Mouse (Mus musculus) intestine, embryonic 15.5 days (tissue): ENCODE results near the gene Hlx. TPM values are rescaled to one million over a fixed set of nuclear protein-coding genes. Genes with fewer than 3 reads are reported as not detected.

Experiments
- ATAC-seq: fragments of 200-750 bp; cut with Nextera tagmentation; 2 replicates; pipeline ENCODE4 v1.8.0; 2017; ENCODE audit warnings: moderate TSS enrichment, moderate library complexity
- H3K27ac ChIP-seq: fragments of 300-500 bp; sonication (generic); 2 replicates; pipeline ENCODE4 v1.5.1; 2015; ENCODE audit warnings: mild to moderate bottlenecking, inconsistent platforms
- H3K27me3 ChIP-seq: fragments of 300-500 bp; sonication (generic); replicated peaks from 2 replicates; pipeline ENCODE4 v1.6.1; 2015; ENCODE audit warnings: inconsistent platforms
- H3K36me3 ChIP-seq: fragments of 300-500 bp; sonication (generic); 2 replicates; pipeline ENCODE4 v1.6.1; 2015; ENCODE audit warnings: inconsistent platforms
- H3K4me1 ChIP-seq: fragments of 300-500 bp; sonication (generic); replicated peaks from 2 replicates; pipeline ENCODE4 v1.6.1; 2015; ENCODE audit warnings: inconsistent platforms
- H3K4me2 ChIP-seq: fragments of 300-500 bp; sonication (generic); replicated peaks from 2 replicates; pipeline ENCODE4 v1.6.1; 2015; ENCODE audit warnings: mild to moderate bottlenecking, inconsistent platforms
- H3K4me3 ChIP-seq: fragments of 300-500 bp; sonication (generic); replicated peaks from 2 replicates; pipeline ENCODE4 v1.5.1; 2015; ENCODE audit warnings: inconsistent platforms
- H3K9ac ChIP-seq: fragments of 300-500 bp; sonication (generic); 2 replicates; pipeline ENCODE4 v1.6.1; 2015; ENCODE audit warnings: inconsistent platforms
- H3K9me3 ChIP-seq: fragments of 300-500 bp; sonication (generic); 2 replicates; pipeline ENCODE4 v1.6.1; 2016; ENCODE audit warnings: inconsistent platforms
- WGBS: fragments of 180-500 bp; shearing (Covaris S2); methylation state at CpG from one replicate; pipeline ENCODE4 v1.1.7; 2015; 5-methylcytosine and 5-hydroxymethylcytosine counted together
- polyA plus RNA-seq: library from polyadenylated mRNA; unstranded; fragments of >200 nt; fragmentation: Nextera tagmentation; extraction: Ambion mirVana; gene quantifications from 2 replicates; pipeline ENCODE4 v1.2.1, GENCODE M21; 2015

Gene Hlx
- polyA plus RNA-seq, 1 experiment from 2014 or later, result 52.3 TPM

DNA sequence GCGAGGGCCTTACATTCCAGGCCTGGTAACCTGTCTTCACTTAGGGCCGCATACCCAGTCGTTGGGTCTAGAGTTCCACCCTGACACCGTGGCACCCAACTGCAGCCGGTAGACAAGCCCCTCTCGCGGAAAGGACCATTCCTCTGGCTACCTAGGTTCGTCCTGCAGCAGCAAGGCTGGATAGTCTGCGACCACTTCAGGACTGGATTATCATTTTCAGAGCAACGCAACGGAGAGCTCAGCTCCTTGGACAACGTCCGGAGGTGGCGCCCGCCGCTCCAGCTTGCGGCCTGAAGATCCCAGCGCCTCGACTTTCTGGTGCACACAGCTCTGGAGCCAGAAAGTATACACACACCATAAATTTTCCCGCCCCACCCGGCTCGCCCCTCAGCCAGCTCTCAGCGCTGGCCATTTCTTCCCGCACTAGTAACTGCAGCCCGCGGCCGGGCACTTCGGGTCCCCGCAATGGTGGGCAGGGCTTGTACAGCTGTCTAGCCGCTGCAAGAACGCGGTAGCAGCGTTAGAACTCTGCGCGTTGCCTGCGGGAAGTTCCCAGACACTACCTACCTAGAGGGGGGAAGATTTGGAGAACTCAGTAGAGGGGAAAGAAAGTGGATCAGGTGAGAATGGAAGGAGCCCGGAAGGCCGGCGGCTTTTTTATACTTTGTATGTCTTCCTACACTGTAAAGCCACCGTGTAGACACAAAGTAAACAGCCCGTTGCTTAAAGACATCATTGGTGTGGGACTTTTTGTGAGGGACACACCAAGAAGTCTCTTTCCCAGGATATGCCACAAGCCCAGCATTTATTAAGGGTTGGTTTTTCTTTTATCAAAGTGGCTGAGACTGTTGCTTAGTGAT is 13.9 kb downstream of the Hlx start:
- H3K36me3 ChIP-seq, result no peaks in the 10 kb centered on the region

DNA sequence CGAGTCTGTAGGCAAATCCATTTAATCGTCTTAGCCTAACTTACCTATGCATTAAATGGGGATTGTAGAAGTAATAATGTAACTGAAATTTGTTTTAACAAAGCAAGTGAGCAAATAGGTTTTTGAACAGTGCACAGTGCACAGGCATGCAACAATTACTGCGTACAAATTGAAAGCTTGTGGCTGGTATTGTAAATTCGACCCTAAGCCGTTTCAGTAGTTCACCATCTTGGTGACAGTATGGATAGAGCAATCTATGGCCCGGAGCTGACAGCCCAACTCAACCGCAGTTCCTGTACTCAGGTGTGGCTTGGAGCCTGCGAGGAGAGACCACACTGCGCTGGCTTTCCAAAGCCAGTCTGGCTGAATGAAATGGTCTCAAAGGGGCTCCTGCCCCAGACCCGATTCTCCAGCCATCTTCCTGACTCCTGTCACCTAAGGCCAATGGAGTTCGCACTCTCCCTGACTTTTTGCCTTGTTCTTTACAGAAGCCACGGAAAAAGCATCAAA is 14.7 kb downstream of the Hlx start:
- H3K9ac ChIP-seq, result no peak overlapping the region
- WGBS, result 40% methylated on average over 12 of the region's 12 CpGs
- H3K4me2 ChIP-seq, result no peak overlapping the region
- H3K4me1 ChIP-seq, result peaks cover 19% of the 10 kb centered on the region
- H3K4me3 ChIP-seq, result no peak overlapping the region
- H3K27me3 ChIP-seq, result peaks cover 50% of the 10 kb centered on the region
- H3K9me3 ChIP-seq, result no peaks in the 10 kb centered on the region
- ATAC-seq, result no peak
- no peak overlapping the region for H3K27ac ChIP-seq
- no peaks in the 10 kb centered on the region for H3K36me3 ChIP-seq

More for the DNA sequence above, 13.9 kb downstream of the Hlx start:
- no peak for ATAC-seq
- Histone ChIP-seq H3K4me1 (peaks cover 19% of the 10 kb centered on the region), H3K27me3 (peaks cover 57% of the 10 kb centered on the region), H3K4me2 (peak overlapping the region; percentile 66), H3K27ac (no peak overlapping the region), H3K9ac (0 out of 2 replicates have a peak overlapping the region, but pooled peaks have one; percentile 17), H3K9me3 (no peaks in the 10 kb centered on the region), H3K4me3 (peak overlapping the region; percentile 25)
- 5% methylated on average over 41 of the region's 41 CpGs for WGBS

GRCm38 (mm10) chr1:184717016-184717568 is 15.3 kb downstream of the Hlx start:
- 33% methylated on average over 18 of the region's 18 CpGs for WGBS
- Histone ChIP-seq H3K9ac (no peak overlapping the region), H3K27ac (no peak overlapping the region), H3K4me1 (peaks cover 19% of the 10 kb centered on the region), H3K4me3 (no peak overlapping the region), H3K9me3 (no peaks in the 10 kb centered on the region), H3K36me3 (no peaks in the 10 kb centered on the region), H3K4me2 (no peak overlapping the region), H3K27me3 (peaks cover 45% of the 10 kb centered on the region)
- no peak for ATAC-seq

GRCm38 (mm10) chr1:184716117-184716516 is 16.3 kb downstream of the Hlx start:
- no peak overlapping the region for H3K27ac ChIP-seq
- 33% methylated on average over 6 of the region's 6 CpGs for WGBS
- no peak overlapping the region for H3K4me3 ChIP-seq
- H3K36me3 ChIP-seq, result no peaks in the 10 kb centered on the region
- H3K4me2 ChIP-seq, result no peak overlapping the region
- ATAC-seq, result no peak
- H3K9ac ChIP-seq, result no peak overlapping the region
- no peaks in the 10 kb centered on the region for H3K9me3 ChIP-seq
- H3K27me3 ChIP-seq, result peaks cover 39% of the 10 kb centered on the region
- H3K4me1 ChIP-seq, result peaks cover 19% of the 10 kb centered on the region

GRCm38 (mm10) chr1:184715693-184716092 is 16.7 kb downstream of the Hlx start:
- H3K4me3 ChIP-seq, result no peak overlapping the region
- H3K4me1 ChIP-seq, result peaks cover 17% of the 10 kb centered on the region
- H3K36me3 ChIP-seq, result no peaks in the 10 kb centered on the region
- 53% methylated on average over 6 of the region's 6 CpGs for WGBS
- H3K4me2 ChIP-seq, result no peak overlapping the region
- ATAC-seq, result 0 out of 2 replicates have a peak, but pooled peaks have one; percentile 27
- H3K27me3 ChIP-seq, result peaks cover 37% of the 10 kb centered on the region
- H3K27ac ChIP-seq, result no peak overlapping the region
- H3K9me3 ChIP-seq, result no peaks in the 10 kb centered on the region
- H3K9ac ChIP-seq, result no peak overlapping the region

- Histone ChIP-seq H3K4me3 (no peak overlapping the region), H3K9ac (no peak overlapping the region), H3K27me3 (peaks cover 25% of the 10 kb centered on the region), H3K4me2 (no peak overlapping the region), H3K9me3 (no peaks in the 10 kb centered on the region), H3K4me1 (peaks cover 14% of the 10 kb centered on the region), H3K27ac (no peak overlapping the region), H3K36me3 (no peaks in the 10 kb centered on the region)
- WGBS, result 34% methylated on average over 3 of the region's 3 CpGs
- ATAC-seq, result peak; percentile 60
Measured at GRCm38 (mm10) chr1:184714515-184714914, 17.9 kb downstream of the Hlx start.

- no peak for ATAC-seq
- Histone ChIP-seq H3K4me3 (no peak overlapping the region), H3K9ac (no peak overlapping the region), H3K9me3 (no peaks in the 10 kb centered on the region), H3K27ac (no peak overlapping the region), H3K4me2 (no peak overlapping the region), H3K4me1 (peaks cover 13% of the 10 kb centered on the region), H3K27me3 (peaks cover 22% of the 10 kb centered on the region), H3K36me3 (no peaks in the 10 kb centered on the region)
- WGBS, result 72% methylated on average over 5 of the region's 5 CpGs
Measured at GRCm38 (mm10) chr1:184713716-184714115, 18.7 kb downstream of the Hlx start.

GRCm38 (mm10) chr1:184707532-184708248 is 24.7 kb downstream of the Hlx start:
- no peak for ATAC-seq
- Histone ChIP-seq H3K36me3 (no peaks in the 10 kb centered on the region), H3K4me2 (no peak overlapping the region), H3K27ac (no peak overlapping the region), H3K4me3 (no peak overlapping the region), H3K9me3 (no peaks in the 10 kb centered on the region), H3K4me1 (no peaks in the 10 kb centered on the region), H3K9ac (no peak overlapping the region), H3K27me3 (no peaks in the 10 kb centered on the region)
- WGBS, result 70% methylated on average over 4 of the region's 4 CpGs

DNA sequence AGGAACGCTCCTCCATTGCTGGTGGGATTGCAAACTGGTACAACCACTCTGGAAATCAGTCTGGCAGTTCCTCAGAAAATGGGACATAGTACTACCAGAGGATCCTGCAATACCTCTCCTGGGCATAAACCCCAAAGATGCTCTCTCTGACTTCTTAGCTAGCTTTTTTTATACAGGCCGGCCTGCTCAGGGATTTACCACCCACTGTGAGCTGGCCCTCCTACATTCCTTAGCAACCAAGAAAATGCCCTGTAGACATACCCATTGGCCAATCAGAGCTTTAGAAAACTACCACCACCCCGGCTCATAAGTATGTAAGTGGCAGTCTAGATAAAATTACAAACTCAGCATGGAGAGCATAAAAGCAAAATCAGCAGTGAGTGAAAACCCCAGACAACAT is 27.5 kb downstream of the Hlx start:
- Histone ChIP-seq H3K4me3 (no peak overlapping the region), H3K36me3 (no peaks in the 10 kb centered on the region), H3K9ac (no peak overlapping the region), H3K27ac (no peak overlapping the region), H3K9me3 (no peaks in the 10 kb centered on the region), H3K4me2 (no peak overlapping the region), H3K4me1 (no peaks in the 10 kb centered on the region), H3K27me3 (no peaks in the 10 kb centered on the region)
- WGBS, result 56% methylated on average over 3 of the region's 3 CpGs
- no peak for ATAC-seq

DNA sequence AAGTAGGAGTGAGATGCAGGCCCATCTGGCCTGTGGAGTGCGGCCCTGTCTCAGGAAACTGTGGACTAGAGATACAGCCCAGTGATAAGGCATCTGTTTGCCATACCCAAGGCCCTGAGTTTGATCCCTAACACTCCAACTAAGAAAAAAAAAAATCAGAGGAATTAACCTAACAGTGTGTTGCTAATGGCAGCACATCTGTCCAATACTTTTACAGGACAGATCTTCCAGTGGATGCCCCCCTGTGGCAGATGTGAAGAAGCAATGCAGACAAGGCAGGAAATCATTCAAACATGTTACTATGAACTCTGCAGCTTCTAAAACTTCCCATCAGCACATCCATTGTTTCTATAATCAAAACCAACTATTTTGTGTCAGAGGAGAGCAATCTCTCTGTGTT is 33.1 kb downstream of the Hlx start:
- 95% methylated on average over 1 of the region's 1 CpGs for WGBS
- H3K4me1 ChIP-seq, result no peaks in the 10 kb centered on the region
- H3K36me3 ChIP-seq, result no peaks in the 10 kb centered on the region
- no peak overlapping the region for H3K9ac ChIP-seq
- no peaks in the 10 kb centered on the region for H3K9me3 ChIP-seq
- no peak overlapping the region for H3K27ac ChIP-seq
- no peak for ATAC-seq
- no peak overlapping the region for H3K4me3 ChIP-seq
- no peak overlapping the region for H3K4me2 ChIP-seq
- H3K27me3 ChIP-seq, result no peaks in the 10 kb centered on the region

GRCm38 (mm10) chr1:184695451-184695850 is 37.0 kb downstream of the Hlx start:
- Histone ChIP-seq H3K4me2 (no peak overlapping the region), H3K36me3 (no peaks in the 10 kb centered on the region), H3K4me1 (no peaks in the 10 kb centered on the region), H3K27ac (no peak overlapping the region), H3K4me3 (no peak overlapping the region), H3K9ac (no peak overlapping the region), H3K27me3 (no peaks in the 10 kb centered on the region), H3K9me3 (no peaks in the 10 kb centered on the region)
- no peak for ATAC-seq
- 73% methylated on average over 2 of the region's 2 CpGs for WGBS

DNA sequence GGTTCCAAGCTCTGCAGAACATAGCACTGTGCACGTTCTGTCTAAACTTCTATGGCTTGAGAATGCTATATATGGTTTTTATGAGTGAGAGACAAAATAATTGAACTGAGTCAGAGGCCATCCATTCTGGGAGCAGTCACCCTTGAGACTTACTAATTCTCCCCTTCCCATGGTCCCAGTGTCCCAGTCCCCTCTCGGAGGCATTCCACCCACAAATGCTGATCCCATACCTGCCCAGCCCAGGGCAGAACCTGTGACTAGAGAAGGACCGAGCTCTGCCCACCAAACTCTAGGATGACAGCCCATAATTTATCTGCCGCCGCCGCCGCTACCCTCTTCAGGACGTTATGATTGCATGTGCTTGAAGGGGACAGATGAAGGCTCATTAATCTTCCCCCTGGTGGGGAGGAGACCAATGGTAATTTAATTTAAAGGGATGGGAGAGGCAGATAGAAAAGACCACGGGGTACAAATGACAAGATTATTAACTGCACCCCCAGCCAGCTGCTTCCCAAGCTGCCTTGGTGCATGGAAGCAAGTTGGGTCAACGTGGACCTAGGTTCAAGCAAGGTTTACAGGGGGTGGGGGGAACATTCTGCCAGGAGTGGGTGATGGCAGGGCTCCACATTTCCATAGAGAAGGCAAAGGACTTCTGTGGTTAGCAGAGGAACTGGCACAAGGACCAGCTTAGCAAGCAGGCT is 40.1 kb downstream of the Hlx start:
- Histone ChIP-seq H3K4me3 (no peak overlapping the region), H3K9me3 (no peaks in the 10 kb centered on the region), H3K27ac (no peak overlapping the region), H3K4me2 (no peak overlapping the region), H3K27me3 (no peaks in the 10 kb centered on the region), H3K36me3 (no peaks in the 10 kb centered on the region), H3K9ac (no peak overlapping the region), H3K4me1 (no peaks in the 10 kb centered on the region)
- ATAC-seq, result no peak
- 46% methylated on average over 10 of the region's 10 CpGs for WGBS
